In genomic region chr4:107828727-107829218, GRCm38 (mm10) we compare ENCODE assay signal across 8 mouse cellular contexts. TPM values are rescaled to one million over a fixed set of nuclear protein-coding genes. Genes with fewer than 3 reads are reported as not detected.
DNase-seq lines count a peak whose midpoint lies in the region; ATAC-seq and TF ChIP-seq lines count a peak whose summit lies in the region.

No protein-coding gene starts in this region.

- DNase-seq in cerebellum, adult 9-11 months: peak; percentile 51
- no peak for DNase-seq in cerebellum, adult 2 months
- peak; percentile 49 for DNase-seq in MN1 (ENCODE audit: low spot score)
- peak; percentile 65 to 72 for DNase-seq in left cerebral cortex, postnatal 14 days (ENCODE audit: low spot score in 2 of 2)
- peak; percentile 62 for DNase-seq in right cerebral cortex, postnatal 4 days
- no peak for DNase-seq in ovary, adult 18-20 months (ENCODE audit: low spot score)

- WGBS in cerebellum, adult 2 months: 19% methylated on average over 10 of the region's 10 CpGs
- 2% methylated on average over 10 of the region's 10 CpGs for WGBS in forebrain, embryonic 13.5 days

- H3K27ac ChIP-seq in cerebellum, adult 2 months (ENCODE audit: insufficient read depth, low read length): no peak overlapping the region
- peak overlapping the region; percentile 95 for H3K27ac ChIP-seq in forebrain, embryonic 13.5 days

- peaks cover 83% of the 10 kb centered on the region for H3K4me1 ChIP-seq in cerebellum, adult 2 months (ENCODE audit: control insufficient read depth, insufficient read depth, low read length)
- H3K4me1 ChIP-seq in forebrain, embryonic 13.5 days: peaks cover 100% of the 10 kb centered on the region

- no peaks in the 10 kb centered on the region for H3K27me3 ChIP-seq in cerebellum, adult 2 months (ENCODE audit: control insufficient read depth, insufficient read depth, low read length)
- H3K27me3 ChIP-seq in forebrain, embryonic 13.5 days: no peaks in the 10 kb centered on the region

- no peaks in the 10 kb centered on the region for H3K9me3 ChIP-seq in forebrain, embryonic 13.5 days (replicated peaks)

- peak overlapping the region; percentile 58 for H3K9ac ChIP-seq in forebrain, embryonic 13.5 days

- H3K4me3 ChIP-seq in cerebellum, adult 2 months (replicated peaks; ENCODE audit: insufficient read depth, low read depth, low read length): no peak overlapping the region
- no peak overlapping the region for H3K4me3 ChIP-seq in forebrain, embryonic 13.5 days

- peak overlapping the region; percentile 41 for H3K4me2 ChIP-seq in forebrain, embryonic 13.5 days

- 0 out of 2 replicates have a peak, but pooled peaks cover 5% of the 10 kb centered on the region for H3K36me3 ChIP-seq in forebrain, embryonic 13.5 days (ENCODE audit: poor library complexity, severe bottlenecking)

- intact Hi-C loops in left cerebral cortex, postnatal 14 days (cut with DNase I): no loop called here

- peak; percentile 89 for ATAC-seq in forebrain, embryonic 13.5 days
- ATAC-seq in erythroblast, adult 5-6 weeks (replicated peaks; ENCODE audit: low FRiP score, poor library complexity, severe bottlenecking): no peak

- no peak for TF ChIP-seq POLR2A in cerebellum, adult 2 months (IDR thresholded peaks at IDR 0.05; ENCODE audit: borderline replicate concordance, insufficient read depth, low read length)

- no peak for TF ChIP-seq CTCF in cerebellum, adult 2 months (IDR thresholded peaks at IDR 0.05; ENCODE audit: borderline replicate concordance, insufficient read depth, low read depth, low read length)

RNA-seq across cellular contexts. Expression of gene Lrp8, which starts 26.7 kb away (rescaled TPM):
- 55.4 and 62.4 TPM in 2 replicates for polyA plus RNA-seq in cerebellum, adult 2 months (2012; rRNA removed)
- polyA plus RNA-seq in forebrain, embryonic 13.5 days (2015; fragmentation: Nextera tagmentation; extraction: Ambion mirVana): 37.2 and 42.6 TPM in 2 replicates
- 100 to 1,000 TPM; 123 to 136 TPM for total RNA-seq in left cerebral cortex, postnatal 14 days (2021)
- total RNA-seq in erythroblast, adult 5-6 weeks (2015; ENCODE audit: low replicate concordance): 2.1 and 2.3 TPM in 2 replicates
- 4.7 and 6.0 TPM in 2 replicates for total RNA-seq in erythroblast, adult 5-6 weeks (2017; ENCODE audit: low replicate concordance)

RNA-seq across cellular contexts. Expression of gene Magoh, which starts 50.8 kb away (rescaled TPM):
- 58.7 and 64.4 TPM in 2 replicates for polyA plus RNA-seq in cerebellum, adult 2 months (2012; rRNA removed)
- polyA plus RNA-seq in forebrain, embryonic 13.5 days (2015; fragmentation: Nextera tagmentation; extraction: Ambion mirVana): 196 and 224 TPM in 2 replicates
- total RNA-seq in left cerebral cortex, postnatal 14 days (2021): 10 to 100 TPM; 38.0 to 40.0 TPM
- total RNA-seq in erythroblast, adult 5-6 weeks (2015; ENCODE audit: low replicate concordance): 51.0 and 66.9 TPM in 2 replicates
- total RNA-seq in erythroblast, adult 5-6 weeks (2017; ENCODE audit: low replicate concordance): 63.7 and 79.4 TPM in 2 replicates

Comparison
In these comparisons a context has a peak if more than half of its experiments do, and no peak if none do; other contexts are left out.
1. DNase-seq: peak in cerebellum, adult 9-11 months (single experiment), MN1 (single experiment), left cerebral cortex, postnatal 14 days (2 of 2) and right cerebral cortex, postnatal 4 days (single experiment); none in cerebellum, adult 2 months (0 of 2) and ovary, adult 18-20 months (single experiment).
2. RNA of gene Lrp8, which starts 26.7 kb away (total RNA-seq): 123 to 136 TPM in left cerebral cortex, postnatal 14 days; 2.1 to 6.0 TPM in erythroblast, adult 5-6 weeks; every median in the first group is over 10 times any median in the second.